Mouse (Mus musculus) large intestine, adult 2 months (tissue): ENCODE measurements at regions not wholly inside any gene's neighbourhood (a gene's known extent, or its start where the extent isn't known, plus 50 kb on each side); places are given as distances from the start of the nearest gene placed in this dataset.

ENCODE experiments used
- DNase-seq: peaks from one replicate; pipeline ENCODE4 v3.0.0-alpha.2; 2012; ENCODE audit warnings: low read depth, low spot score
- WGBS: fragments of 180-500 bp; shearing (Covaris S2); methylation state at CpG from one replicate; pipeline ENCODE4 v1.1.7; 2018; 5-methylcytosine and 5-hydroxymethylcytosine counted together

- DNase-seq = no peak
- 93% methylated on average over 3 of the region's 3 CpGs for WGBS
Measured at GRCm38 (mm10) chr9:63046981-63047380, 59.3 kb upstream of the Pias1 start.

GRCm38 (mm10) chr9:63045531-63045930 lies 57.8 kb upstream of the Pias1 start:
- WGBS = 81% methylated on average over 4 of the region's 4 CpGs
- no peak for DNase-seq

- DNase-seq = no peak
- WGBS = 31% methylated on average over 3 of the region's 3 CpGs
Measured at GRCm38 (mm10) chr9:63043304-63043703, 55.6 kb upstream of the Pias1 start.

- no peak for DNase-seq
- 84% methylated on average over 6 of the region's 6 CpGs for WGBS
Measured at GRCm38 (mm10) chr9:63038031-63038430, 50.3 kb upstream of the Pias1 start.
